Mouse (Mus musculus): Measurements from ENCODE around the gene Atp6v0b. TPM values are rescaled to one million over a fixed set of nuclear protein-coding genes. Genes with fewer than 3 reads are reported as not detected.

Atp6v0b gene
- polyA plus RNA-seq, 1 experiment from 2014 or later: 673 TPM

- H3K27ac ChIP-seq (ENCODE audit: low read length): no peak overlapping the region
- H3K4me1 ChIP-seq (ENCODE audit: control insufficient read depth, insufficient read depth, low read length): peaks cover 4% of the 10 kb centered on the region; the same call in 1 of the 2 replicates
- no peak overlapping the region for H3K9ac ChIP-seq (ENCODE audit: low read depth, low read length)
- no peak for ATAC-seq
- H3K9me3 ChIP-seq (replicated peaks; ENCODE audit: control insufficient read depth, low read length, poor library complexity, severe bottlenecking): no peaks in the 10 kb centered on the region
- WGBS: 89% methylated on average over 5 of the region's 5 CpGs
- no peak overlapping the region for H3K4me3 ChIP-seq (ENCODE audit: low read depth, low read length)
- H3K27me3 ChIP-seq (ENCODE audit: control insufficient read depth, insufficient read depth, low read depth, low read length): no peaks in the 10 kb centered on the region
- no peaks in the 10 kb centered on the region for H3K36me3 ChIP-seq (ENCODE audit: control insufficient read depth, insufficient read depth, low read length)
- no peak overlapping the region for H3K4me2 ChIP-seq (ENCODE audit: low read length)
Measured at GRCm38 (mm10) chr4:117844467-117844866, 42.7 kb downstream of the Atp6v0b start.

- no peaks in the 10 kb centered on the region for H3K27me3 ChIP-seq (ENCODE audit: control insufficient read depth, insufficient read depth, low read depth, low read length)
- no peaks in the 10 kb centered on the region for H3K9me3 ChIP-seq (replicated peaks; ENCODE audit: control insufficient read depth, low read length, poor library complexity, severe bottlenecking)
- H3K4me3 ChIP-seq (ENCODE audit: low read depth, low read length): no peak overlapping the region
- H3K9ac ChIP-seq (ENCODE audit: low read depth, low read length): no peak overlapping the region
- WGBS: 92% methylated on average over 5 of the region's 5 CpGs
- H3K4me2 ChIP-seq (ENCODE audit: low read length): no peak overlapping the region
- ATAC-seq: no peak
- no peak overlapping the region for H3K27ac ChIP-seq (ENCODE audit: low read length)
- no peaks in the 10 kb centered on the region for H3K4me1 ChIP-seq (ENCODE audit: control insufficient read depth, insufficient read depth, low read length)
- no peaks in the 10 kb centered on the region for H3K36me3 ChIP-seq (ENCODE audit: control insufficient read depth, insufficient read depth, low read length)
Measured at GRCm38 (mm10) chr4:117843101-117843500, 44.0 kb downstream of the Atp6v0b start.

GRCm38 (mm10) chr4:117841566-117841965, 45.6 kb downstream of the Atp6v0b start:
- Histone ChIP-seq H3K27ac (ENCODE audit: low read length) (no peak overlapping the region), H3K27me3 (ENCODE audit: control insufficient read depth, insufficient read depth, low read depth, low read length) (no peaks in the 10 kb centered on the region), H3K4me3 (ENCODE audit: low read depth, low read length) (no peak overlapping the region), H3K4me2 (ENCODE audit: low read length) (no peak overlapping the region), H3K9me3 (replicated peaks; ENCODE audit: control insufficient read depth, low read length, poor library complexity, severe bottlenecking) (no peaks in the 10 kb centered on the region), H3K4me1 (ENCODE audit: control insufficient read depth, insufficient read depth, low read length) (peaks cover 5% of the 10 kb centered on the region; the same call in 1 of the 2 replicates), H3K36me3 (ENCODE audit: control insufficient read depth, insufficient read depth, low read length) (no peaks in the 10 kb centered on the region), H3K9ac (ENCODE audit: low read depth, low read length) (no peak overlapping the region)
- no peak for ATAC-seq
- WGBS: 89% methylated on average over 3 of the region's 3 CpGs

- Histone ChIP-seq H3K4me1 (ENCODE audit: control insufficient read depth, insufficient read depth, low read length) (peaks cover 5% of the 10 kb centered on the region; the same call in 1 of the 2 replicates), H3K36me3 (ENCODE audit: control insufficient read depth, insufficient read depth, low read length) (no peaks in the 10 kb centered on the region), H3K4me3 (ENCODE audit: low read depth, low read length) (no peak overlapping the region), H3K4me2 (ENCODE audit: low read length) (no peak overlapping the region), H3K9ac (ENCODE audit: low read depth, low read length) (no peak overlapping the region), H3K27me3 (ENCODE audit: control insufficient read depth, insufficient read depth, low read depth, low read length) (no peaks in the 10 kb centered on the region), H3K27ac (ENCODE audit: low read length) (no peak overlapping the region), H3K9me3 (replicated peaks; ENCODE audit: control insufficient read depth, low read length, poor library complexity, severe bottlenecking) (no peaks in the 10 kb centered on the region)
- ATAC-seq: no peak
- 94% methylated on average over 5 of the region's 5 CpGs for WGBS
Measured at GRCm38 (mm10) chr4:117840821-117841220, 46.3 kb downstream of the Atp6v0b start.

- Histone ChIP-seq H3K9me3 (replicated peaks; ENCODE audit: control insufficient read depth, low read length, poor library complexity, severe bottlenecking) (no peaks in the 10 kb centered on the region), H3K9ac (ENCODE audit: low read depth, low read length) (no peak overlapping the region), H3K27me3 (ENCODE audit: control insufficient read depth, insufficient read depth, low read depth, low read length) (no peaks in the 10 kb centered on the region), H3K4me2 (ENCODE audit: low read length) (no peak overlapping the region), H3K4me1 (ENCODE audit: control insufficient read depth, insufficient read depth, low read length) (peaks cover 10% of the 10 kb centered on the region), H3K4me3 (ENCODE audit: low read depth, low read length) (no peak overlapping the region), H3K27ac (ENCODE audit: low read length) (no peak overlapping the region), H3K36me3 (ENCODE audit: control insufficient read depth, insufficient read depth, low read length) (no peaks in the 10 kb centered on the region)
- ATAC-seq: no peak
- WGBS: 80% methylated on average over 6 of the region's 6 CpGs
Measured at GRCm38 (mm10) chr4:117839366-117839765, 47.8 kb downstream of the Atp6v0b start.

GRCm38 (mm10) chr4:117837271-117837670, 49.9 kb downstream of the Atp6v0b start:
- Histone ChIP-seq H3K36me3 (ENCODE audit: control insufficient read depth, insufficient read depth, low read length) (no peaks in the 10 kb centered on the region), H3K27ac (ENCODE audit: low read length) (no peak overlapping the region), H3K4me1 (ENCODE audit: control insufficient read depth, insufficient read depth, low read length) (peaks cover 12% of the 10 kb centered on the region), H3K27me3 (ENCODE audit: control insufficient read depth, insufficient read depth, low read depth, low read length) (no peaks in the 10 kb centered on the region), H3K9me3 (replicated peaks; ENCODE audit: control insufficient read depth, low read length, poor library complexity, severe bottlenecking) (no peaks in the 10 kb centered on the region), H3K9ac (ENCODE audit: low read depth, low read length) (no peak overlapping the region), H3K4me3 (ENCODE audit: low read depth, low read length) (no peak overlapping the region; the same call in 1 of the 2 replicates), H3K4me2 (ENCODE audit: low read length) (no peak overlapping the region)
- ATAC-seq: no peak
- WGBS: 77% methylated on average over 4 of the region's 4 CpGs

GRCm38 (mm10) chr4:117836204-117836767, 50.8 kb downstream of the Atp6v0b start:
- Histone ChIP-seq H3K36me3 (ENCODE audit: control insufficient read depth, insufficient read depth, low read length) (no peaks in the 10 kb centered on the region), H3K27me3 (ENCODE audit: control insufficient read depth, insufficient read depth, low read depth, low read length) (no peaks in the 10 kb centered on the region), H3K4me2 (ENCODE audit: low read length) (peak overlapping the region; percentile 80), H3K4me3 (ENCODE audit: low read depth, low read length) (peak overlapping the region; percentile 62), H3K4me1 (ENCODE audit: control insufficient read depth, insufficient read depth, low read length) (peaks cover 12% of the 10 kb centered on the region), H3K9ac (ENCODE audit: low read depth, low read length) (peak overlapping the region; percentile 78), H3K27ac (ENCODE audit: low read length) (peak overlapping the region; percentile 86), H3K9me3 (replicated peaks; ENCODE audit: control insufficient read depth, low read length, poor library complexity, severe bottlenecking) (no peaks in the 10 kb centered on the region)
- peak; percentile 92 for ATAC-seq
- under 1% methylated on average over 37 of the region's 48 CpGs for WGBS

- H3K4me2 ChIP-seq (ENCODE audit: low read length): peak overlapping the region; percentile 80
- peak overlapping the region; percentile 62 for H3K4me3 ChIP-seq (ENCODE audit: low read depth, low read length)
- no peaks in the 10 kb centered on the region for H3K9me3 ChIP-seq (replicated peaks; ENCODE audit: control insufficient read depth, low read length, poor library complexity, severe bottlenecking)
- no peaks in the 10 kb centered on the region for H3K27me3 ChIP-seq (ENCODE audit: control insufficient read depth, insufficient read depth, low read depth, low read length)
- WGBS: under 1% methylated on average over 56 of the region's 60 CpGs
- no peaks in the 10 kb centered on the region for H3K36me3 ChIP-seq (ENCODE audit: control insufficient read depth, insufficient read depth, low read length)
- H3K4me1 ChIP-seq (ENCODE audit: control insufficient read depth, insufficient read depth, low read length): peaks cover 12% of the 10 kb centered on the region
- H3K9ac ChIP-seq (ENCODE audit: low read depth, low read length): peak overlapping the region; percentile 78
- H3K27ac ChIP-seq (ENCODE audit: low read length): peak overlapping the region; percentile 86
- peak; percentile 54 for ATAC-seq
Measured at GRCm38 (mm10) chr4:117835531-117836111, 51.5 kb downstream of the Atp6v0b start.

- Histone ChIP-seq H3K36me3 (ENCODE audit: control insufficient read depth, insufficient read depth, low read length) (no peaks in the 10 kb centered on the region), H3K9ac (ENCODE audit: low read depth, low read length) (peak overlapping the region; percentile 78), H3K9me3 (replicated peaks; ENCODE audit: control insufficient read depth, low read length, poor library complexity, severe bottlenecking) (no peaks in the 10 kb centered on the region), H3K4me2 (ENCODE audit: low read length) (peak overlapping the region; percentile 80), H3K27me3 (ENCODE audit: control insufficient read depth, insufficient read depth, low read depth, low read length) (no peaks in the 10 kb centered on the region), H3K4me3 (ENCODE audit: low read depth, low read length) (peak overlapping the region; percentile 62), H3K27ac (ENCODE audit: low read length) (peak overlapping the region; percentile 86), H3K4me1 (ENCODE audit: control insufficient read depth, insufficient read depth, low read length) (peaks cover 14% of the 10 kb centered on the region)
- under 1% methylated on average over 36 of the region's 36 CpGs for WGBS
- ATAC-seq: peak; percentile 55
Measured at GRCm38 (mm10) chr4:117834845-117835530, 52.1 kb downstream of the Atp6v0b start.
